Mouse (Mus musculus): Measurements from ENCODE around the gene Gm4216.
"Not testable (repeated sequence)": the region's sequence is repeated elsewhere in the genome, so short reads cannot be mapped to it uniquely, and the experiment has no call there.

Gene Gm4216

DNA sequence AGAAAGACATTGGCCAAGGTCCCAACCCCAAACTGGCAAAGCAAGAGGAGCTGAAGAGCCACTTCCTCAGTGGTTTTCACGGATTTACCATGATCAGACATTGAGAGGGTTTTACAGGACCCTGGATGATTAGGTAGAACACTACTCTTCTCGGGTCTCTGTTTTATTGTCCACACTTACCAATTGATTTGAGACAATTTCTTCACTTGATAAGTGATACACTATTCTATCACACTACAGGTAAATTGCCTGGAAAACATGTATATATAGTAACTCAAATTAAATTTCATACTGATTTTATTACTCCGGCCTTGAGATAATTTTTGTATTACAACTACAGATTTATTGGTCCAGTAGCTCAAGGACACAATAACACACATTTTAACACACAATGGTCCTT is at the start of gene Gm4216:
TSS of gene Gm4216 (minus strand) at position 101 of the 400 bp plus-strand sequence.
- in situ Hi-C loops (cut with MseI, MboI) = not testable (repeated sequence)

DNA sequence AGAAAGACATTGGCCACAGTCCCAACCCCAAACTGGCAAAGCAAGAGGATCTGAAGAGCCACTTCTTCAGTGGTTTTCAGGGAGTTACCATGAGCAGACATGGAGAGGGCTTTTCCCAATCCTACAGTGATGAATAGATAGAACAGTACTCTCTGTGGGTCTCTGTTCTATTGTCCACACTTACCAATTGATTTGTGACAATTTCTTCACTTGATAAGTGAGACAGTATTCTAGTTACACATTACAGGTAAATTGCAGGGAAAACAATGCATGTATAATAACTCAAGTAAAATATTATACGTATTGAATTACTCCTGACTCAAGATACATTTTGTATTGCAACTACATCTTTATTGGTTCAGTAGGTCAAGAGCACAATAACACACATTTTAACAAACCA is 47.6 kb upstream of the Gm4216 start, which contains the start of gene Gm8720:
TSS of gene Gm8720 (minus strand) at position 101 of the 400 bp plus-strand sequence.
- in situ Hi-C loops (cut with MseI, MboI) = not testable (repeated sequence)

DNA sequence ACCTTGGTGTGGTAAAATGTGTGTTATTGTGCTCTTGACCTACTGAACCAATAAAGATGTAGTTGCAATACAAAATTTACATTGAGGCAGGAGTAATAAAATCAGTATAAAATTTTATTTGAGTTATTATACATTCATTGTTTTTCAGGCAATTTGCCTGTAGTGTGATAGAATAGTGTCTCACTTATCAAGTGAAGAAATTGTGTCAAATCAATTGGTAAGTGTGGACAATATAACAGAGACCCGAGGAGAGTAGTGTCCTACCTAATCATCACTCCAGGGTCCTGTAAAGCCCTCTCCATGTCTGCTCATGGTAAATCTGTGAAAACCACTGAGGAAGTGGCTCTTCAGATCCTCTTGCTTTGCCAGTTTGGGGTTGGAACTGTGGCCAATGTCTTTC is 35.5 kb upstream of the Gm4216 start, which contains the start of gene Vmn1r163:
TSS of gene Vmn1r163 (plus strand) at position 301 of the 400 bp plus-strand sequence.
- in situ Hi-C loops (cut with MseI, MboI) = not testable (repeated sequence)

DNA sequence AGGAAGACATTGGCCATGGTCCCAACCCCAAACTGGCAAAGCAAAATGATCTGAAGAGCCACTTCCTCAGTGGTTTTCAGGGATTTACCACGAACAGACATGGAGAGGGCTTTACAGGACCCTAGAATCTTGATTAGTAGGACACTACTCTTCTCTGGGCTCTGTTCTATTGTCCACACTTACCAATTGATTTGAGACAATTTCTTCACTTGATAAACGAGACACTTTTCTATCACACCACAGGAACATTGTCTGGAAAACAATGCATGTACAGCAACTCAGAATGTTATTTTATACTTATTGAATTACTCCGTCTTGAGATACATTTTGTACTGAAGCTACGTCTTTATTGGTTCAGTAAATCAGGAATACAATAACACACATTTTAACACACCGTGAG is 35.1 kb downstream of the Gm4216 start, which contains the start of gene Gm4214:
TSS of gene Gm4214 (minus strand) at position 101 of the 400 bp plus-strand sequence.
- in situ Hi-C loops (cut with MseI, MboI) = not testable (repeated sequence)
